Mouse (Mus musculus) neural tube, embryonic 15.5 days (tissue): ENCODE data around the gene Slc35b2. TPM values are rescaled to one million over a fixed set of nuclear protein-coding genes. Genes with fewer than 3 reads are reported as not detected.

ENCODE experiments used
- ATAC-seq: fragments of 200-750 bp; cut with Nextera tagmentation; 2 replicates; pipeline ENCODE4 v1.8.0; 2017; ENCODE audit warnings: mild to moderate bottlenecking, moderate TSS enrichment, moderate library complexity; ENCODE audit not compliant: low FRiP score
- H3K27ac ChIP-seq: fragments of 300-500 bp; sonication (generic); replicated peaks from 2 replicates; pipeline ENCODE4 v1.5.1; 2015; ENCODE audit warnings: mild to moderate bottlenecking, inconsistent platforms
- H3K27me3 ChIP-seq: fragments of 300-500 bp; sonication (generic); replicated peaks from 2 replicates; pipeline ENCODE4 v1.6.1; 2015; ENCODE audit warnings: inconsistent platforms
- H3K36me3 ChIP-seq: fragments of 300-500 bp; sonication (generic); 2 replicates; pipeline ENCODE4 v1.6.1; 2015; ENCODE audit warnings: inconsistent platforms
- H3K4me1 ChIP-seq: fragments of 300-500 bp; sonication (generic); 2 replicates; pipeline ENCODE4 v1.6.1; 2015; ENCODE audit warnings: inconsistent platforms
- H3K4me2 ChIP-seq: fragments of 300-500 bp; sonication (generic); 2 replicates; pipeline ENCODE4 v1.6.1; 2015; ENCODE audit warnings: inconsistent platforms, mild to moderate bottlenecking, moderate library complexity
- H3K4me3 ChIP-seq: fragments of 300-500 bp; sonication (generic); replicated peaks from 2 replicates; pipeline ENCODE4 v1.5.1; 2015; ENCODE audit warnings: mild to moderate bottlenecking, inconsistent platforms
- H3K9ac ChIP-seq: fragments of 300-500 bp; sonication (generic); replicated peaks from 2 replicates; pipeline ENCODE4 v1.6.1; 2015; ENCODE audit warnings: mild to moderate bottlenecking, inconsistent platforms
- H3K9me3 ChIP-seq: fragments of 300-500 bp; sonication (generic); replicated peaks from 2 replicates; pipeline ENCODE4 v1.6.1; 2016; ENCODE audit warnings: inconsistent platforms
- WGBS: fragments of 180-500 bp; shearing (Covaris S2); methylation state at CpG from one replicate; pipeline ENCODE4 v1.1.7; 2015; ENCODE audit warnings: mixed read lengths; 5-methylcytosine and 5-hydroxymethylcytosine counted together
- polyA plus RNA-seq: library from polyadenylated mRNA; unstranded; fragments of >200 nt; fragmentation: Nextera tagmentation; extraction: Ambion mirVana; gene quantifications from 2 replicates; pipeline ENCODE4 v1.2.1, GENCODE M21; 2015

The Slc35b2 gene
- polyA plus RNA-seq, 1 experiment from 2014 or later = 86.3 TPM

DNA sequence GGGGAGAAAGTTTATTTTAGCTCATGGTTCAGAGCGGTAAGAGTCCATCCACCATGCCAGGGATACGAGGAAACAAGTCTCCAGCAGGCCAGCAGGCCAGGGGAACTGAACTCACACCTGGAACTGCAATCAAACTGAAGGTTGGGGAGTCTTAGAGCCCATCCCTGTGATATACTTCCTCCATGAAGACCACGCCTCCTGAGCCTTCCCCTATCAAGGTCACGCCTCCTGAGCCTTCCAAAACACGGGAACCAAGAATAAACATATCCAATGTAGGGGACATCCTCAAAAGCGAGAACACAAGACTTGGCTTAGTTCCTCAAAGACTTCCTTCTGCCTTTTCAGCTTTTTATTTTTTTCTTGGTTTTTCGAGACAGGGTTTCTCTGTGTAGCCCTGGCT lies 49.2 kb downstream of the Slc35b2 start:
- H3K4me3 ChIP-seq = no peak overlapping the region
- no peaks in the 10 kb centered on the region for H3K9me3 ChIP-seq
- no peaks in the 10 kb centered on the region for H3K4me1 ChIP-seq
- H3K4me2 ChIP-seq = no peak overlapping the region
- H3K27ac ChIP-seq = no peak overlapping the region
- H3K36me3 ChIP-seq = no peaks in the 10 kb centered on the region
- no peak for ATAC-seq
- H3K9ac ChIP-seq = no peak overlapping the region
- WGBS = 90% methylated on average over 7 of the region's 7 CpGs
- H3K27me3 ChIP-seq = no peaks in the 10 kb centered on the region

DNA sequence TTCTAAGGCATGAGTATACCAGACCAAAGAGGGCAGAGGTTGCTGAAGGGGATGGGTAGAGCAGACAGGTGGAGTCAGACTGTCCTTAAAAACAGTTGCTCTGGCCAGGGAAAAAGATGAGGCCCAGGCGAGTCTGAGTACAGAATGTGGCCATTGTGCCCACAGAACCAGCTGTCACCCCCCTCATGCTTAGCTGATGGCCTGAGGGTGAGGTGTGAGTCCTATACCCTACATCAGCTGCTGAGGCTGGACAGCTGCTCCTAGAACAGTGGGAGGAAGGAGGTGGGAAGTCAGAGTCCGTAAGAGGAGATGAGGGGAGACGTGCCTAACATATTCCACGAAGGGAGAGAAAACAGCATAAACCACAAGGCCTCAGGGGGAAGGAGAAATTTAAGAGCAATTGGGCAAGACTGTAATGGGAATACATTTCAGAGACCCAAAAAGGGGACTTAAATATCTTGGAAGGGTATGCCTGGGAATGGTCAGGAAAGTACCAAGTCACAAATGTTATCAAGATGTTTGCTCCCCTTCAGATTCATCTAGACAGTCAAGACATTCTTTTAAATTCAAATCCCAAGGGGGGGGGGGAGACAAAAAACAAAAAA lies 52.5 kb downstream of the Slc35b2 start:
- 57% methylated on average over 4 of the region's 4 CpGs for WGBS

DNA sequence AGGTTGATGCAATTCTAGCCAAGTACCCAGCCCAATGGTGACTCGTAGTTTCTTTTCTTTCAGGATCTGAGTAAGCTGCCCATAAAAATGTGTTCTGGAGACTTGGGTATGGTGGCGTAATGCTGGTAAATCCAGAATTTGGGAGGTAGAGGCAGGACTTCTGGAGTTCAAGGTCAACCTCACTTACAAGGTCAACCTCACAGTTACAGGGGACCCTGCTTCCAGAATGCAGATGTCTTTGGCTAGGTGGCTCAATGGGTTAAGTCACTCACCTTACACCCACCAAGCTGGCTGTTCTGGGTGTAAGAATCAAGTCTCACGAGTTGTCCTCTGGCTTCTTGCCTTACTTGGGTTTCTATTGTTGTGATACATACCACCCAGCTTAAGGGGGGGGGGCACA lies 53.0 kb downstream of the Slc35b2 start:
- Histone ChIP-seq H3K9ac (no peak overlapping the region), H3K27me3 (no peaks in the 10 kb centered on the region), H3K27ac (no peak overlapping the region), H3K4me3 (no peak overlapping the region), H3K4me2 (no peak overlapping the region), H3K4me1 (peaks cover 8% of the 10 kb centered on the region; the same call in 1 of the 2 replicates), H3K9me3 (no peaks in the 10 kb centered on the region), H3K36me3 (no peaks in the 10 kb centered on the region)
- no peak for ATAC-seq
- WGBS = 87% methylated on average over 3 of the region's 3 CpGs

More for the DNA sequence above, 52.5 kb downstream of the Slc35b2 start:
- H3K27me3 ChIP-seq = no peaks in the 10 kb centered on the region
- no peaks in the 10 kb centered on the region for H3K9me3 ChIP-seq
- no peak overlapping the region for H3K27ac ChIP-seq
- H3K36me3 ChIP-seq = no peaks in the 10 kb centered on the region
- no peak overlapping the region for H3K4me3 ChIP-seq
- peaks cover 8% of the 10 kb centered on the region; the same call in 1 of the 2 replicates for H3K4me1 ChIP-seq
- ATAC-seq = no peak
- no peak overlapping the region for H3K9ac ChIP-seq
- H3K4me2 ChIP-seq = no peak overlapping the region

Other genes starting within 250 kb of the Slc35b2 start
- gene Cdc5l, start 130.1 kb upstream of the Slc35b2 start, polyA plus RNA-seq = 57.1 and 62.0 TPM in 2 replicates
- 2.1 and 2.9 TPM in 2 replicates for gene Spats1, start 88.5 kb upstream of the Slc35b2 start, polyA plus RNA-seq
- 18.0 and 19.4 TPM in 2 replicates for gene Aars2, start 57.0 kb upstream of the Slc35b2 start, polyA plus RNA-seq
- 2.9 and 3.6 TPM in 2 replicates for gene Tcte1, start 40.4 kb upstream of the Slc35b2 start, polyA plus RNA-seq
- gene Tmem151b, start 14.2 kb upstream of the Slc35b2 start, polyA plus RNA-seq = 21.2 and 25.6 TPM in 2 replicates
- 4.8 and 10.1 TPM in 2 replicates for gene Nfkbie, start 8.2 kb upstream of the Slc35b2 start, polyA plus RNA-seq
- 1,466 and 1,575 TPM in 2 replicates for gene Hsp90ab1, start 9.4 kb downstream of the Slc35b2 start, polyA plus RNA-seq
- 42.8 and 77.5 TPM in 2 replicates for gene Slc29a1, start 35.7 kb downstream of the Slc35b2 start, polyA plus RNA-seq
- 1.5 and 1.6 TPM in 2 replicates for gene Mymx, start 38.2 kb downstream of the Slc35b2 start, polyA plus RNA-seq
- gene Capn11, start 95.5 kb downstream of the Slc35b2 start, polyA plus RNA-seq = 0.77 and 1.2 TPM in 2 replicates
- gene Mrpl14, start 122.4 kb downstream of the Slc35b2 start, polyA plus RNA-seq = 129 and 132 TPM in 2 replicates
- gene Tmem63b, start 123.0 kb downstream of the Slc35b2 start, polyA plus RNA-seq = 123 and 145 TPM in 2 replicates
- 0.40 TPM in 1 of 2 replicates, not detected in the other for gene 1600014C23Rik, start 170.0 kb downstream of the Slc35b2 start, polyA plus RNA-seq